Mouse (Mus musculus) embryonic facial prominence, embryonic 11.5 days (tissue): Measurements from ENCODE around the gene Xirp2. TPM values are rescaled to one million over a fixed set of nuclear protein-coding genes. Genes with fewer than 3 reads are reported as not detected.

Experiments
- ATAC-seq: fragments of 200-750 bp; cut with Nextera tagmentation; replicated peaks from 2 replicates; pipeline ENCODE4 v1.8.0; 2017; ENCODE audit warnings: low read depth; ENCODE audit not compliant: insufficient number of reproducible peaks, low FRiP score, low TSS enrichment
- DNase-seq: peaks from one replicate; pipeline ENCODE4 v3.0.0-alpha.2; 2015; ENCODE audit warnings: low spot score
- H3K27ac ChIP-seq: fragments of 300-500 bp; sonication (generic); replicated peaks from 2 replicates; pipeline ENCODE4 v1.5.1; 2014; ENCODE audit warnings: mild to moderate bottlenecking, low read depth, low read length, control low read depth
- H3K27me3 ChIP-seq: fragments of 300-500 bp; sonication (generic); 2 replicates; pipeline ENCODE4 v1.6.1; 2014; ENCODE audit warnings: mild to moderate bottlenecking, low read length, moderate library complexity, mixed read lengths; ENCODE audit not compliant: control insufficient read depth, insufficient read depth
- H3K36me3 ChIP-seq: fragments of 300-500 bp; sonication (generic); replicated peaks from 2 replicates; pipeline ENCODE4 v1.6.1; 2014; ENCODE audit warnings: low read depth, mild to moderate bottlenecking, low read length, moderate library complexity, mixed read lengths; ENCODE audit not compliant: control insufficient read depth, insufficient read depth
- H3K4me1 ChIP-seq: fragments of 300-500 bp; sonication (generic); 2 replicates; pipeline ENCODE4 v1.6.1; 2014; ENCODE audit warnings: low read length, mixed read lengths; ENCODE audit not compliant: control insufficient read depth, insufficient read depth
- H3K4me2 ChIP-seq: fragments of 300-500 bp; sonication (generic); 2 replicates; pipeline ENCODE4 v1.6.1; 2014; ENCODE audit warnings: low read depth, mild to moderate bottlenecking, control low read depth, low read length, moderate library complexity
- H3K4me3 ChIP-seq: fragments of 300-500 bp; sonication (generic); 2 replicates; pipeline ENCODE4 v1.5.1; 2014; ENCODE audit warnings: low read depth, low read length, control low read depth
- H3K9ac ChIP-seq: fragments of 300-500 bp; sonication (generic); replicated peaks from 2 replicates; pipeline ENCODE4 v1.6.1; 2014; ENCODE audit warnings: mild to moderate bottlenecking, control low read depth, low read length
- H3K9me3 ChIP-seq: fragments of 300-500 bp; sonication (generic); replicated peaks from 2 replicates; pipeline ENCODE4 v1.6.1; 2016; ENCODE audit warnings: mild to moderate bottlenecking, low read length, inconsistent platforms, mixed read lengths; ENCODE audit not compliant: control insufficient read depth
- WGBS: fragments of 180-500 bp; shearing (Covaris S2); extraction: QIAGEN DNeasy Blood & Tissue Kit; methylation state at CpG from one replicate; pipeline ENCODE4 v1.1.7; 2014; 5-methylcytosine and 5-hydroxymethylcytosine counted together
- polyA plus RNA-seq: library from polyadenylated mRNA; unstranded; fragments of >200 nt; fragmentation: Nextera tagmentation; extraction: Ambion mirVana; gene quantifications from 2 replicates; pipeline ENCODE4 v1.2.1, GENCODE M21; 2014

Gene Xirp2
- polyA plus RNA-seq, 1 experiment from 2014 or later: not detected

- no peak for ATAC-seq
Observed at GRCm38 (mm10) chr2:67489128-67489492, 43.3 kb downstream of the Xirp2 start.

GRCm38 (mm10) chr2:67505457-67505856 lies 59.7 kb downstream of the Xirp2 start:
- H3K4me2 ChIP-seq: no peak overlapping the region
- 80% methylated on average over 2 of the region's 2 CpGs for WGBS
- no peaks in the 10 kb centered on the region for H3K36me3 ChIP-seq
- no peak for ATAC-seq
- DNase-seq: no peak
- no peak overlapping the region for H3K4me3 ChIP-seq
- no peaks in the 10 kb centered on the region for H3K9me3 ChIP-seq
- H3K27ac ChIP-seq: no peak overlapping the region
- no peaks in the 10 kb centered on the region for H3K4me1 ChIP-seq
- no peak overlapping the region for H3K9ac ChIP-seq
- H3K27me3 ChIP-seq: no peaks in the 10 kb centered on the region

More at GRCm38 (mm10) chr2:67489128-67489492, 43.3 kb downstream of the Xirp2 start:
- DNase-seq: no peak
- no peak overlapping the region for H3K4me2 ChIP-seq
- H3K9ac ChIP-seq: no peak overlapping the region
- WGBS: 62% methylated on average over 8 of the region's 8 CpGs
- no peaks in the 10 kb centered on the region for H3K4me1 ChIP-seq
- no peaks in the 10 kb centered on the region for H3K36me3 ChIP-seq
- no peaks in the 10 kb centered on the region for H3K27me3 ChIP-seq
- H3K27ac ChIP-seq: no peak overlapping the region
- no peak overlapping the region for H3K4me3 ChIP-seq
- H3K9me3 ChIP-seq: no peaks in the 10 kb centered on the region

GRCm38 (mm10) chr2:67516405-67516804 lies 70.6 kb downstream of the Xirp2 start:
- H3K4me2 ChIP-seq: no peak overlapping the region

GRCm38 (mm10) chr2:67535347-67535746 lies 89.5 kb downstream of the Xirp2 start:
- Histone ChIP-seq H3K27me3 (no peaks in the 10 kb centered on the region), H3K36me3 (no peaks in the 10 kb centered on the region), H3K4me2 (no peak overlapping the region), H3K9ac (no peak overlapping the region), H3K4me1 (no peaks in the 10 kb centered on the region), H3K27ac (no peak overlapping the region), H3K9me3 (no peaks in the 10 kb centered on the region), H3K4me3 (no peak overlapping the region)
- no peak for DNase-seq
- 79% methylated on average over 2 of the region's 2 CpGs for WGBS
- ATAC-seq: no peak

More at GRCm38 (mm10) chr2:67516405-67516804, 70.6 kb downstream of the Xirp2 start:
- 89% methylated on average over 7 of the region's 7 CpGs for WGBS
- H3K4me3 ChIP-seq: no peak overlapping the region
- no peaks in the 10 kb centered on the region for H3K9me3 ChIP-seq
- ATAC-seq (no peak), DNase-seq (no peak)
- no peak overlapping the region for H3K27ac ChIP-seq
- H3K4me1 ChIP-seq: no peaks in the 10 kb centered on the region
- no peak overlapping the region for H3K9ac ChIP-seq
- H3K36me3 ChIP-seq: no peaks in the 10 kb centered on the region
- no peaks in the 10 kb centered on the region for H3K27me3 ChIP-seq

- H3K4me3 ChIP-seq: no peak overlapping the region
- H3K9me3 ChIP-seq: no peaks in the 10 kb centered on the region
- no peaks in the 10 kb centered on the region for H3K27me3 ChIP-seq
- DNase-seq (no peak), ATAC-seq (no peak)
- H3K4me2 ChIP-seq: no peak overlapping the region
- no peaks in the 10 kb centered on the region for H3K36me3 ChIP-seq
- no peaks in the 10 kb centered on the region for H3K4me1 ChIP-seq
- 86% methylated on average over 6 of the region's 6 CpGs for WGBS
- no peak overlapping the region for H3K9ac ChIP-seq
- H3K27ac ChIP-seq: no peak overlapping the region
Observed at GRCm38 (mm10) chr2:67539426-67539825, 93.6 kb downstream of the Xirp2 start.

GRCm38 (mm10) chr2:67541957-67542696 lies 96.3 kb downstream of the Xirp2 start:
- no peak for ATAC-seq
- no peaks in the 10 kb centered on the region for H3K36me3 ChIP-seq
- no peaks in the 10 kb centered on the region for H3K27me3 ChIP-seq
- H3K9me3 ChIP-seq: no peaks in the 10 kb centered on the region
- no peaks in the 10 kb centered on the region for H3K4me1 ChIP-seq
- H3K27ac ChIP-seq: no peak overlapping the region
- peak; percentile 8 for DNase-seq
- H3K9ac ChIP-seq: no peak overlapping the region
- no peak overlapping the region for H3K4me3 ChIP-seq
- WGBS: 66% methylated on average over 11 of the region's 11 CpGs
- H3K4me2 ChIP-seq: no peak overlapping the region

GRCm38 (mm10) chr2:67544426-67544825 lies 98.6 kb downstream of the Xirp2 start:
- Histone ChIP-seq H3K9me3 (no peaks in the 10 kb centered on the region), H3K4me3 (no peak overlapping the region), H3K27ac (no peak overlapping the region), H3K4me1 (no peaks in the 10 kb centered on the region), H3K9ac (no peak overlapping the region), H3K4me2 (no peak overlapping the region), H3K36me3 (no peaks in the 10 kb centered on the region), H3K27me3 (no peaks in the 10 kb centered on the region)
- 59% methylated on average over 8 of the region's 8 CpGs for WGBS
- no peak for DNase-seq
- ATAC-seq: no peak

DNA sequence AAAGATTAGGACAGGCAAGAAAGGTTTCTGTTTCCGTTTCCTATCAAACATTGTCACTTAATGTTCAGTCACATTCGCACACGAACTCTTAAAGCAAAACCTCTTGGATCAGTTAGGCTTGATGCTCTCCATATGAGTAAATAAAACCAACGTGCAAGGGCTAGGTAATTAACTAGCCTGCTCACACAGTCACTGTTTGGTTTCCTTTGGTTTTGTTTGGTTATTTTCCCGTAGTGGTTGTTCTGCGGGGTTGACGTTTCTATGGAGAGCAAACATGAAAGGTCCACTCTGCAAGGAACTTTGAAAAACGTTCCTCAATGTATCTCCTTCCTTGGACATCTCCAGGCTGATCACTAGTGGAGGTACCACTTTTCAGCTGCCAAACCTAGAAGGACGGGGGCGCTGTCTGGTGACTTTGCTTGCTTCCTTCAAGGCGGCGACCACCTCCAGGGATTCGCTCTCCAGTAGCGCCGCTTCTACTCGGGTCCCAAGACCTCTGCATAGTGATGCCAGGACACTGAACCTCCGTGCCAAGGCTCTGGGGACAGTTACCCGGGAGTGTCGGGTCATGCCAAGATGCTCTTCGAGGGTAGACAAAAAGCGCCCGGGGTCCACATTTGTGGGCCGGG lies 119.2 kb downstream of the Xirp2 start:
- peak; percentile 63 for DNase-seq

More for the DNA sequence above, 119.2 kb downstream of the Xirp2 start:
- peak; percentile 74 for ATAC-seq
- Histone ChIP-seq H3K4me2 (peak overlapping the region; percentile 79), H3K4me3 (peak overlapping the region; percentile 67), H3K9ac (peak overlapping the region; percentile 68), H3K27me3 (no peaks in the 10 kb centered on the region), H3K36me3 (no peaks in the 10 kb centered on the region), H3K9me3 (no peaks in the 10 kb centered on the region), H3K4me1 (peaks cover 3% of the 10 kb centered on the region; the same call in 1 of the 2 replicates), H3K27ac (no peak overlapping the region)
- WGBS: 3% methylated on average over 23 of the region's 23 CpGs
